Comparison of ENCODE assay signal across 24 mouse cellular contexts in genomic region chr8:117051316-117051715, GRCm38 (mm10). TPM values are rescaled to one million over a fixed set of nuclear protein-coding genes. Genes with fewer than 3 reads are reported as not detected.
"Had no signal": no experiment of that assay in that cellular context is flagged by ENCODE, and none has a peak within 500 bp of the region (broad histone marks: within the 10 kb centered on the region; RNA-seq: fewer than 3 reads in every experiment).

No protein-coding gene starts in this region.

- H3K9me3 ChIP-seq: intestine, embryonic 15.5 days; limb, embryonic 10.5 days; limb, embryonic 13.5 days; liver, embryonic 13.5 days; midbrain, embryonic 12.5 days; midbrain, embryonic 15.5 days; neural tube, embryonic 12.5 days; neural tube, embryonic 15.5 days; stomach, embryonic 15.5 days had no signal

- H3K4me2 ChIP-seq: intestine, embryonic 15.5 days; limb, embryonic 13.5 days; liver, embryonic 13.5 days; lung, embryonic 14.5 days; midbrain, embryonic 12.5 days; midbrain, embryonic 15.5 days; neural tube, embryonic 12.5 days; neural tube, embryonic 15.5 days; stomach, embryonic 15.5 days had no signal

- DNase-seq: kidney, adult 18-20 months; kidney, postnatal 36 days; liver; liver, embryonic 13.5 days; right cerebral cortex, adult 18-20 months; right cerebral cortex, postnatal 14 days; right cerebral cortex, postnatal 4 days; thymus, postnatal 25 days had no signal

- H3K4me3 ChIP-seq: intestine, embryonic 15.5 days; limb, embryonic 10.5 days; limb, embryonic 13.5 days; liver, embryonic 13.5 days; megakaryocyte, embryonic 14.5 days; midbrain, embryonic 12.5 days; midbrain, embryonic 15.5 days; neural tube, embryonic 12.5 days; neural tube, embryonic 15.5 days; stomach, embryonic 15.5 days had no signal

- H3K27me3 ChIP-seq: intestine, embryonic 15.5 days; limb, embryonic 13.5 days; liver, embryonic 13.5 days; midbrain, embryonic 12.5 days; midbrain, embryonic 15.5 days; neural tube, embryonic 12.5 days; neural tube, embryonic 15.5 days; stomach, embryonic 15.5 days had no signal

- H3K4me1 ChIP-seq: intestine, embryonic 15.5 days; limb, embryonic 13.5 days; midbrain, embryonic 12.5 days; midbrain, embryonic 15.5 days; neural tube, embryonic 12.5 days; neural tube, embryonic 15.5 days; stomach, embryonic 15.5 days had no signal

- H3K9ac ChIP-seq: intestine, embryonic 15.5 days; limb, embryonic 13.5 days; liver, embryonic 13.5 days; lung, embryonic 14.5 days; midbrain, embryonic 12.5 days; midbrain, embryonic 15.5 days; neural tube, embryonic 12.5 days; neural tube, embryonic 15.5 days; stomach, embryonic 15.5 days had no signal

- H3K27ac ChIP-seq: intestine, embryonic 15.5 days; limb, embryonic 10.5 days; limb, embryonic 13.5 days; liver, embryonic 13.5 days; midbrain, embryonic 12.5 days; midbrain, embryonic 15.5 days; neural tube, embryonic 12.5 days; neural tube, embryonic 15.5 days; stomach, embryonic 15.5 days had no signal

- ATAC-seq: intestine, embryonic 15.5 days; midbrain, embryonic 15.5 days had no signal

- H3K36me3 ChIP-seq: intestine, embryonic 15.5 days; limb, embryonic 10.5 days; limb, embryonic 13.5 days; liver, embryonic 13.5 days; midbrain, embryonic 12.5 days; midbrain, embryonic 15.5 days; neural tube, embryonic 12.5 days; neural tube, embryonic 15.5 days; stomach, embryonic 15.5 days had no signal

RNA-seq across cellular contexts. Expression of gene Pkd1l2, which starts 30.9 kb away (rescaled TPM):
- total RNA-seq: left cerebral cortex, postnatal 14 days had no signal
- polyA plus RNA-seq: intestine, embryonic 15.5 days; limb, embryonic 10.5 days; limb, embryonic 13.5 days; liver, embryonic 16.5 days; lung, embryonic 14.5 days; lung, postnatal 0 days; midbrain, embryonic 12.5 days; midbrain, embryonic 15.5 days had no signal

RNA-seq across cellular contexts. Expression of gene Bco1, which starts 44.3 kb away (rescaled TPM):
- total RNA-seq: layer of hippocampus, adult 18-20 months; layer of hippocampus, postnatal 14 days; left cerebral cortex, adult 8-10 months; left cerebral cortex, postnatal 14 days had no signal
- polyA plus RNA-seq: limb, embryonic 10.5 days; lung, postnatal 0 days had no signal
